Mouse (Mus musculus): Measurements from ENCODE around the gene St3gal5.

St3gal5 gene

DNA sequence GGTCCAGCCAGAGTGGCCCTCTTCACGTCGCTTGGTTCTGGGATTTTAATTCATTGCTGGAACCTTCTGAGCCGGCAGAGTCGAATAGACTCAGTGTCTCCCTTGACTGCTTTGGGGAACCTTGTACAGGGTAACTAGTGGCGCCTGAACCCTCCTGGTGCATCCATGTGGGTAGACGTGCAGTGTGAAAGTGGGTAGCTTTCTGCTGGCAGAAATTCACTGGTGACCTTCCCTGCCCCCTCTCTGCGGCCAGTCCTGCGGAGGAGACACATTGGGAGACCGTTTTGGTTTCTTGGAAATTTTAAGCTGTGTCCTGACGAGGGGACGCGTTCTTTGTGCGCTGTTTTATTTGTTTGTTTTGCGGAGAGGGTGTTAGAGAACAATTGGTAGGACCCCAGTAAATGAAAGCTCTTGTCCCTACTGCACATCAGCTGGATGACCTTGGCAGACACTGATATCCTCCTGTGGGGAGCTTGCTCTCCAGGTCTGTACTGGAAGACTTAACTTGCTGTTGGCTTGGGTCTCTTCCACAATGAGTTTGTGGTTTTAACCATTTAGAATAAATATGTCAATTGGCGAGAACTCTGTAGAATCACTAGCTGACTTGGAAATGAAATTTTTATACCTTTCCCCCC lies 746 bp downstream of the St3gal5 start:
- DNase-seq, result peak; percentile 45

- DNase-seq, result peak; percentile 56
Measured at GRCm38 (mm10) chr6:72098691-72099090, 1.3 kb downstream of the St3gal5 start.

- peak; percentile 62 for DNase-seq
Measured at GRCm38 (mm10) chr6:72099281-72099680, 1.9 kb downstream of the St3gal5 start.

GRCm38 (mm10) chr6:72100171-72100570 lies 2.8 kb downstream of the St3gal5 start:
- DNase-seq, result no peak

GRCm38 (mm10) chr6:72100939-72101338 lies 3.5 kb downstream of the St3gal5 start:
- peak; percentile 53 for DNase-seq

DNA sequence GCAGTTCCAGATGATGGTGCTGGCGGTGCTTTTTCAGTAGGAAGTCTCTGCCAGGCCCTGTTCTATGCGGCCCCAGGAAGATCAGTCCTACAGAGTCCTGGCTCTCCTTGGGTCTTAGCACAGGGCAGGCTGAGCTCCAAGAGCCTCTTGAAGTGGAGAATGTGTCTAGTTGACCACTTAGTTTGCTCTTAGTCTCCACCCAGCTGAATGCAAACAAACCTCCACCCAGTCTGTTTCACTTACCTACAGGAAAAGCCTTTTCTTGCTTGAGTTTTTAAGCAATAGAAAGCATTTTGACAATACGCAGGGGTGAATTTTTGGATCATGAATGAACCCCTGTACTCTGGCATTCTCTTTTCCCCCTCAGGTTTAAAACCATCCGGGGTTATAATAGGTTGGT lies 4.0 kb downstream of the St3gal5 start:
- DNase-seq, result no peak

DNA sequence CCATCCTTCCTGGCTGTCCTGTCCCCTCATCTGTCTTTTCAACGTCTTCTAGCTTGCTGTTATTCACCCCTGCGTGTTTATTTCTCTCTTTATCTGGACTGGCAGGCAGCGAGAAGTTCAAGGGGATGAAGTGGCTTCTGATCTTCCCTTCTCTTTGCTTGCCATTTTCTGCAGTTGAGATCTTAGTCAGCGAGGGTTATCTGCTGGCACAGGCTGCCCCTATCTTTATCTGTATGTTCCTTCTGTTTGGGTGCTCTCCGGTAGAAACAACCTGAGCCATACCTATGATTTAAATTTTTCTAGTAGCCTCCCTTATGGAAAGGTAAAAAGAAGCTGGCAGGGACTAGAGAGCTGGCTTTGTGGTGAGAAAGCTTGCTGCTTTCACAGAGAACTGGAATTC lies 4.7 kb downstream of the St3gal5 start:
- DNase-seq, result peak; percentile 79

DNA sequence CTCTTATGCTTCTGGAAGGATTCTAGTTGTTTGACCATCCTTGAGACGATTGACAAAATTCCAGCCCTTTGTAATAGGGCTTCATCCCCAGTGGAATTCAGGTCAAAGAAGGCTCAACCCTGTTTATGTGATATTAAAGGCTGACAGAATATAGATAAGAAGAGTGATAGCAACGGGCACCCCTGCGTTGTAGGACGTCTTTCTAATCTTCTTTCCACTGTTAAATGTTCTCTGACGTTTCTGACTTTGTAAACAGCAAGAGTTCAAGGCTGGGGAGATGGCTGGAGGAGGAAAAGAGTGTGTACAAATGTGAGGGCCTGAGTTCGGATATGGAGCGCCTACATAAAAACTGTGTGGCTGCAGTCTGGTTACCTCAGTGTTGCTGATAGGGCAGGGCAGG lies 7.1 kb downstream of the St3gal5 start:
- peak; percentile 44 for DNase-seq

DNA sequence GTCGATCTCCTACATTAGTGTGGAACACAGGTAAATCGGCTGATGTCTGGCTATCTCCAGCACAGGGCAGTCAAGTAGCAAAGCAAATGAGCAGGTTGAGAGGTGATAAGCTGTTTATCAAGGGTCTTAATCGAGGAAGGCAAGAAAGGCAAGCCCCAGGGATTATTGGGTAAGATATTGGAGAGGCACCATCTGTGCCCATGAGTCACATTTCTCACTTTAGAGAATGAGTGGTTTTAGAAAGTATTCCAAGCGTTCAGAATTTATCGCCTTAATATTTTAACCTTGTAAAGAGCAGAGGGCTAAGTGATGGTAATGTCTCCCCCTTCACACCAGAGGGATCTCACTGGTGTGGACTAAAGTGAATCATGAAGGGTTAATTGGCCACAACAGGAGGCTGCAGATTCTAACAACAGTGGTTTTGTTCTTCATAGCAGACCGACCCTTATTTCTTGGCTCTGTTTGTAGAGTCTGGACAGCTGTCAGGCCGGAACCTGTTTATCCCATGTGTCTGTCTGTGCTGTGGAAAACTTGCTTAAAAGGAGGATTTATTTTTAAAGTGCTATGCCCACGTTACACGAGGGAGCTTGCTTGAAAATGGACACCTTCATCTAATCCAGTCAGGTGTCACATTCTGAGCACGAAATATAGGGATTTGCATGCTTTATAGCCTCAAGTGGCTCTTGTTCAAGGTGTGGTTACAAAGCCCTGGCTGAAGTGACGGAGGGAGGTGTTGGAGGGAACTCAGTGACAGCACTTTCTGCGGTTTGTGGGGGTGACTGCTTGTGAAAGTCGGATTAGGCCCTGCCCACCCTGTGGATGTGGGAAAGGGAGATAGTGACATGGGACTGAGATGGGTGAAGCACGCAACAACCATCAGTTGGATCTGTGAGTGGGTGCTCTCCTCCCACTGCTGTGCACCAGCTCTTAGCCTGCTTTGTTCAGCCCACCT lies 11.8 kb downstream of the St3gal5 start:
- DNase-seq, result peak; percentile 91

DNA sequence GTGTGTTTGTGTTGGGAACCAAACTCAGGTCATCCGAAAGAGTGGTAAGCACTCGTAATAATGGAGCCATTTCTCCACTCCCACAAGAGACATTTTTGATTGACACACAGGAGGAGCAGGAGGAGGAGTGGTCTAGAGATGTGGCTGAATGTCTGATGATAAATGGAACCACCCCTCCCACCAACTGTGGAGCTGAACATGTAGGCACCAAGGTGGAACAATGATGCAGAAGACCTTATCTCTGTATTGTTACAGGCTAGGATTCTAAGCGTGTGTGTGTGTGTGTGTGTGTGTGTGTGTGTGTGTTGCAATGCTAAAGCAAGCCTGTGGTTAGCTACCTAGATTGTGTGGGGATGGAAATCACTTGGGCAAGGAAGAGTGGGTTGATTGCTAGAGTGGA lies 13.2 kb downstream of the St3gal5 start:
- peak; percentile 56 for DNase-seq

GRCm38 (mm10) chr6:72112575-72112974 lies 15.2 kb downstream of the St3gal5 start:
- DNase-seq, result no peak

- no peak for DNase-seq
Measured at GRCm38 (mm10) chr6:72113093-72113702, 15.8 kb downstream of the St3gal5 start.

DNA sequence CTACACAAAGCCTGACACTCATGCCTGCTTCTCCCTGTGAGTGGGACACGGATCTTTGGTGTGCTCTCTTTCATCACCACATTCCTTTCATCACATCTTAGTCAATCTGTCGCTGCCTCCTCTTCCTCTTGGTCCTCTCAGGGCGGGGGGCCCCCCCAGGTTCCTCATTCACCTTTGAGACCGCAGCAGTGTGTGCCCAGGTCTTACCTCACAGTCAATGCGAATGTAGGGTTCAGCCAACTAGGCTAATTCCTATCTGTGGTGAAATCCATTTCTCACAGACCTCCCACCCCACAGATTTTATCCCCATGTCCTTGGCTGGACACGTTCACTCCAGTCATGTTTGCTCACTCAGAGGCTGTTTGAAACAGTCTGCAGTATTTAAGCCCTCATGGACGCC lies 17.5 kb downstream of the St3gal5 start:
- no peak for DNase-seq

GRCm38 (mm10) chr6:72117322-72117968 lies 20.1 kb downstream of the St3gal5 start:
- no peak for DNase-seq

DNA sequence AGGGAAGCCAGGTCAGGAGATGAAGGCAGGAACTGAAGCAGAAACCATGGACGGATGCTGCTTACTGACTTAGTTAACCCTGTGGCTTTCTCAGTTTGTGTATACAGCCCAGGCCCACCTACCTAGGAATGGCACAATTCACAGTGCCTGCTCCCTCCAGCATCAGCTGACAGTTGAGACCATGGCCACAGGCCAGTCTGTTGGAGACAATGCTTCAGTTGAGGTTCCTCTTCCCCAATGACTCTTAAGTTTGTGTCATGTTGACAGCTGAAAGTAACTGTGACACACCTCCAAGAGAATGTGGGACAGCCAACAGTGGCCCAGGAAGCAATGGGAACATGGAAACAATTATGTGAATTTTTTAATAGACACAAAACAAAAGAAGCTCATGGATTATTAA lies 22.5 kb downstream of the St3gal5 start:
- no peak for DNase-seq

- DNase-seq, result no peak
Measured at GRCm38 (mm10) chr6:72121301-72121700, 23.9 kb downstream of the St3gal5 start.

DNA sequence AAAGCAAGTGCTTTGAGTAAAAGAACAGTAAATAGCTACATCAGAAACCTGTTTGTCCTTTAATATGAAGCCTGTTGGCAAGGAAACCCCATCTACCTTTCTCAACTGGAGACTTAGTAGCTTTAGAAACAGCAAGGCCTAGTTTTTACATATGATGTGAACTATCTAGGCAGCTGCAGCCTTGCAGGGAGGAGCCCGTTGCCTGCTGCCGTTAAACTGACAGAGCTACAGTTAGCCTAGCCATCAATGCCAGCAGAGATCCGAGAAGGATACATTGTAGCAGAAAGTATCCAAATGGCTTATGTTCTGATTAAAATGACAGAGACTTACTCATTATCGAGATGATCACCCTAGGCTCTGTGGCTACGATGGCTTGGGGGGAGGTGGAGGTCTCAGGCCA lies 25.1 kb downstream of the St3gal5 start:
- DNase-seq, result peak; percentile 16

GRCm38 (mm10) chr6:72124315-72125103 lies 27.1 kb downstream of the St3gal5 start:
- no peak for DNase-seq

- no peak for DNase-seq
Measured at GRCm38 (mm10) chr6:72126128-72126917, 28.9 kb downstream of the St3gal5 start.

- no peak for DNase-seq
Measured at GRCm38 (mm10) chr6:72130056-72130455, 32.7 kb downstream of the St3gal5 start.

- DNase-seq, result no peak
Measured at GRCm38 (mm10) chr6:72132671-72133214, 35.4 kb downstream of the St3gal5 start.
